Mouse (Mus musculus) neural tube, embryonic 11.5 days (tissue): Measurements from ENCODE around the gene Dock1. TPM values are rescaled to one million over a fixed set of nuclear protein-coding genes. Genes with fewer than 3 reads are reported as not detected.

Experiments
- ATAC-seq: fragments of 200-750 bp; cut with Nextera tagmentation; 2 replicates; pipeline ENCODE4 v1.8.0; 2017; ENCODE audit warnings: moderate number of reproducible peaks, mild to moderate bottlenecking, moderate TSS enrichment, moderate library complexity; ENCODE audit not compliant: insufficient read depth, low FRiP score, low TSS enrichment
- DNase-seq: peaks from one replicate; pipeline ENCODE4 v3.0.0-alpha.2; 2015; ENCODE audit warnings: low spot score
- H3K27ac ChIP-seq: fragments of 300-500 bp; sonication (generic); 2 replicates; pipeline ENCODE4 v1.5.1; 2014; ENCODE audit warnings: low read depth, mild to moderate bottlenecking, low read length
- H3K27me3 ChIP-seq: fragments of 300-500 bp; sonication (generic); 2 replicates; pipeline ENCODE4 v1.6.1; 2014; ENCODE audit warnings: mild to moderate bottlenecking, low read length, mixed read lengths; ENCODE audit not compliant: control insufficient read depth, insufficient read depth
- H3K36me3 ChIP-seq: fragments of 300-500 bp; sonication (generic); 2 replicates; pipeline ENCODE4 v1.6.1; 2014; ENCODE audit warnings: mild to moderate bottlenecking, low read length, moderate library complexity, mixed read lengths; ENCODE audit not compliant: control insufficient read depth, insufficient read depth
- H3K4me1 ChIP-seq: fragments of 300-500 bp; sonication (generic); 2 replicates; pipeline ENCODE4 v1.6.1; 2014; ENCODE audit warnings: low read length, mixed read lengths; ENCODE audit not compliant: control insufficient read depth, insufficient read depth
- H3K4me2 ChIP-seq: fragments of 300-500 bp; sonication (generic); 2 replicates; pipeline ENCODE4 v1.6.1; 2014; ENCODE audit warnings: low read depth, mild to moderate bottlenecking, moderate library complexity
- H3K4me3 ChIP-seq: fragments of 300-500 bp; sonication (generic); 2 replicates; pipeline ENCODE4 v1.5.1; 2014; ENCODE audit warnings: low read depth, low read length
- H3K9ac ChIP-seq: fragments of 300-500 bp; sonication (generic); 2 replicates; pipeline ENCODE4 v1.6.1; 2014; ENCODE audit warnings: mild to moderate bottlenecking, low read length
- H3K9me3 ChIP-seq: fragments of 300-500 bp; sonication (generic); 2 replicates; pipeline ENCODE4 v1.6.1; 2016; ENCODE audit warnings: low read length; ENCODE audit not compliant: control insufficient read depth
- WGBS: fragments of 180-500 bp; shearing (Covaris S2); extraction: QIAGEN DNeasy Blood & Tissue Kit; methylation state at CpG from one replicate; pipeline ENCODE4 v1.1.7; 2014; 5-methylcytosine and 5-hydroxymethylcytosine counted together
- polyA plus RNA-seq: library from polyadenylated mRNA; unstranded; fragments of >200 nt; fragmentation: Nextera tagmentation; extraction: Ambion mirVana; gene quantifications from 2 replicates; pipeline ENCODE4 v1.2.1, GENCODE M21; 2014

Gene Dock1
- polyA plus RNA-seq, 1 experiment from 2014 or later = 26.3 TPM

- Histone ChIP-seq H3K4me1 (0 out of 2 replicates have a peak, but pooled peaks cover 3% of the 10 kb centered on the region), H3K4me2 (no peak overlapping the region), H3K27ac (no peak overlapping the region), H3K9ac (no peak overlapping the region), H3K4me3 (no peak overlapping the region), H3K9me3 (no peaks in the 10 kb centered on the region), H3K27me3 (no peaks in the 10 kb centered on the region), H3K36me3 (no peaks in the 10 kb centered on the region)
- DNase-seq = no peak
- 50% methylated on average over 11 of the region's 11 CpGs for WGBS
- ATAC-seq = no peak
Observed at GRCm38 (mm10) chr7:134725551-134726529, 55.4 kb downstream of the Dock1 start.

GRCm38 (mm10) chr7:134726530-134727258 lies 56.2 kb downstream of the Dock1 start:
- Histone ChIP-seq H3K4me1 (0 out of 2 replicates have a peak, but pooled peaks cover 3% of the 10 kb centered on the region), H3K9me3 (no peaks in the 10 kb centered on the region), H3K27ac (no peak overlapping the region), H3K9ac (no peak overlapping the region), H3K36me3 (no peaks in the 10 kb centered on the region), H3K4me3 (no peak overlapping the region), H3K4me2 (no peak overlapping the region), H3K27me3 (no peaks in the 10 kb centered on the region)
- 79% methylated on average over 5 of the region's 5 CpGs for WGBS
- DNase-seq (no peak), ATAC-seq (no peak)

GRCm38 (mm10) chr7:134729348-134729747 lies 58.9 kb downstream of the Dock1 start:
- no peak for ATAC-seq
- DNase-seq = no peak
- Histone ChIP-seq H3K27ac (no peak overlapping the region), H3K36me3 (no peaks in the 10 kb centered on the region), H3K27me3 (no peaks in the 10 kb centered on the region), H3K9me3 (no peaks in the 10 kb centered on the region), H3K9ac (no peak overlapping the region), H3K4me1 (0 out of 2 replicates have a peak, but pooled peaks cover 3% of the 10 kb centered on the region), H3K4me3 (no peak overlapping the region), H3K4me2 (no peak overlapping the region)

- no peak for DNase-seq
Observed at GRCm38 (mm10) chr7:134730406-134731126, 60.1 kb downstream of the Dock1 start.

GRCm38 (mm10) chr7:134747059-134747458 lies 76.6 kb downstream of the Dock1 start:
- H3K4me2 ChIP-seq = no peak overlapping the region
- H3K27me3 ChIP-seq = no peaks in the 10 kb centered on the region
- H3K4me1 ChIP-seq = no peaks in the 10 kb centered on the region
- no peaks in the 10 kb centered on the region for H3K36me3 ChIP-seq
- WGBS = 94% methylated on average over 4 of the region's 4 CpGs
- no peaks in the 10 kb centered on the region for H3K9me3 ChIP-seq
- H3K27ac ChIP-seq = no peak overlapping the region
- H3K9ac ChIP-seq = no peak overlapping the region
- no peak overlapping the region for H3K4me3 ChIP-seq
- ATAC-seq (no peak), DNase-seq (no peak)

More at GRCm38 (mm10) chr7:134730406-134731126, 60.1 kb downstream of the Dock1 start:
- ATAC-seq = no peak
- H3K4me3 ChIP-seq = no peak overlapping the region
- no peaks in the 10 kb centered on the region for H3K36me3 ChIP-seq
- H3K4me2 ChIP-seq = no peak overlapping the region
- WGBS = 92% methylated on average over 3 of the region's 3 CpGs
- no peaks in the 10 kb centered on the region for H3K27me3 ChIP-seq
- H3K9me3 ChIP-seq = no peaks in the 10 kb centered on the region
- H3K9ac ChIP-seq = no peak overlapping the region
- H3K27ac ChIP-seq = no peak overlapping the region
- H3K4me1 ChIP-seq = 0 out of 2 replicates have a peak, but pooled peaks cover 3% of the 10 kb centered on the region

GRCm38 (mm10) chr7:134748376-134748775 lies 77.9 kb downstream of the Dock1 start:
- ATAC-seq = no peak
- no peak for DNase-seq
- Histone ChIP-seq H3K27ac (no peak overlapping the region), H3K36me3 (no peaks in the 10 kb centered on the region), H3K27me3 (no peaks in the 10 kb centered on the region), H3K4me2 (no peak overlapping the region), H3K9me3 (no peaks in the 10 kb centered on the region), H3K9ac (no peak overlapping the region), H3K4me1 (no peaks in the 10 kb centered on the region), H3K4me3 (no peak overlapping the region)
- WGBS = 95% methylated on average over 3 of the region's 3 CpGs

- no peak overlapping the region for H3K4me3 ChIP-seq
Observed at GRCm38 (mm10) chr7:134749613-134750012, 79.2 kb downstream of the Dock1 start.

GRCm38 (mm10) chr7:134751496-134751895 lies 81.0 kb downstream of the Dock1 start:
- H3K36me3 ChIP-seq = no peaks in the 10 kb centered on the region
- ATAC-seq = no peak
- no peaks in the 10 kb centered on the region for H3K9me3 ChIP-seq

More at GRCm38 (mm10) chr7:134749613-134750012, 79.2 kb downstream of the Dock1 start:
- 90% methylated on average over 1 of the region's 1 CpGs for WGBS
- DNase-seq = no peak
- Histone ChIP-seq H3K9me3 (no peaks in the 10 kb centered on the region), H3K36me3 (no peaks in the 10 kb centered on the region), H3K27me3 (no peaks in the 10 kb centered on the region), H3K4me1 (no peaks in the 10 kb centered on the region), H3K27ac (no peak overlapping the region), H3K9ac (no peak overlapping the region), H3K4me2 (no peak overlapping the region)
- ATAC-seq = no peak

More at GRCm38 (mm10) chr7:134751496-134751895, 81.0 kb downstream of the Dock1 start:
- DNase-seq = no peak
- Histone ChIP-seq H3K4me1 (no peaks in the 10 kb centered on the region), H3K27me3 (no peaks in the 10 kb centered on the region), H3K9ac (no peak overlapping the region), H3K4me2 (no peak overlapping the region), H3K4me3 (no peak overlapping the region), H3K27ac (no peak overlapping the region)
- 92% methylated on average over 3 of the region's 3 CpGs for WGBS
